Mouse (Mus musculus): Measurements from ENCODE around the gene Capn11.

Gene Capn11

GRCm38 (mm10) chr17:45681588-45681987 lies 22.5 kb upstream of the Capn11 start:
- peak in 1 of 2 experiments; percentile 77 for DNase-seq

DNA sequence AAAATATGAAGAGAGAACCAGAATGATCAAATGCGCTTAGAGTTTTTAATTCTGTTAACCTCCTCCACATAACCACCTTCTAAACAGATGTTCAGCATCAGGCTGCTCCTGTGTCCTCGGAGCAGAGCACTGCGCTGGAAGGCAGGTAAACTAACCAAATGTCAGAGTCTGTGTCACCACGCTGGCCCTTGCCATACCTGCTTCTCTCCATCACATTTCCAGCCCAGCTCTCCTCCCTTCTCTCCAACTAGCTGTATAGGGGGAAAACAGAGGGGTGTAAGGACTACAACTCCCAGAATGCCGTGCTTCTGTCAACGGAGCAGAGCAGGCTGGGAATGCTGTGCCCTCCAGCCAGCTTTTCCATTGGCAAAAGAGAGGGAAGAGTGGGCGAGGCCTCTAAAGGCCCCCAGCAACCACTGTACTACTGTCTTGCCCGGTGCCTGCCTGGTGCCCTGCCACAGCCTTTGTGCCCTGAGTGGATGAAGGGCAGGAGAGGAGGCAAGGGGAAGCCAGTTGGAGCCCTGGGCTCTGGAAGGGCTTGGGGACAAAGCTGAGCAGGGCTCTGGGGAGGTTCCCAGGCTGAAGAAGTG lies 21.4 kb upstream of the Capn11 start:
- peak; percentile 75 for DNase-seq

DNA sequence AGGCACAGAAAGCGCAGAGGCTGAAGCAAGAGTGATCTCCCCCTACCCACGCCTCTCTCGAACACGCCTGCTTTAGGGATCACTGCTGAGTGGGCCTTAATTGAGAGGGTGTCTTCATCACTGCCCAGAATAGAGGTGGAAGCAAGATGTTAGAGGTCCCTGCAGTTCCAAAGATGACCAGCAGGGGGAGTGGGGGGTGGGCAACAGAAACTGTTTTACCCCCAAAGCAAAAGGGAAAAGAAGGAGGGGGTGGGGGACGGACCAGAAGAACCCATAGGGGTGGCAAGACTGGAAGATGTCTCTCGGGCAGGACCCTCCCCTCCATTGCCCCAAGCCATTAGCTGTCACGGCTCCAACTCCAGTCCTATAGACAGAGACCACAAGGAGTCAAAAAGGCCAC lies 19.0 kb upstream of the Capn11 start:
- peak; percentile 81 to 92 for DNase-seq

DNA sequence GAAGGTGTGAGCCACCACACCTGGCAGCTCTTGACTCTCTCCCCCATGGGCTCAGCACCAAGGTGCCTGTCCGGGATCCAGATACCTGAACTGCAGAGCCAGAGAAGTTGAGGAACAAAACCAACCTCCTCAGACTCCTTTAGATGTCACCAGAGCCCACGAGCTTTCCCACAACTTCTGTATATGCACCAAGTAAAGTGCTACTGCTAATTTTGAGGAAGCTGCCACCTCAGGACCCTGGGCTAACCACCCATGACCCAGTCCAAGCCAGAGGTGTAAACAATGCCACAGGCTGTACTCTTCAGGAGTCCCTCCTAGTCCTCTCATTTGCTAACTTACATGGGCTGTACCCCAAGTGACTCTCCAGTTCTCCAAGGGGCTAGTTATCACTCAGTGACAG lies 13.5 kb upstream of the Capn11 start:
- no peak for DNase-seq

DNA sequence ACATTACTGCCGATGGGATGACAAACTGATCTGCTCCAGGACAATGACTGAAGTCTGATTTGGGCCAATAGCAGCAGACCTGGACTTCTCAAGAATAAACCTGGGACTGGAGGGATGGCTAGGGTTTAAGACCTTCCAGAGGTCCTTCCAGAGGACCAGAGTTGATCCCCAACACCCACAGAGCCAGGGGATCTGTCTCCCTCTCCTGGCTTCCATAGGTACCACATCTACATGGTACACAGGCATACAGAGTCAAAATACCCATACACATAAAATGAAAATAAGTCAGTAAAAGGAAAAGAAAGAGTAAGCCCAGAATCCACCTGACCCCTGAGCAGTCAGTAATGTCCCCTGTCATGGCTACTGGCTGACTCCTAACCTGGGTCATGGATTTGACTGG lies 12.7 kb upstream of the Capn11 start:
- DNase-seq = no peak

- DNase-seq = peak; percentile 63 to 73
Observed at GRCm38 (mm10) chr17:45667986-45668385, 8.9 kb upstream of the Capn11 start.

DNA sequence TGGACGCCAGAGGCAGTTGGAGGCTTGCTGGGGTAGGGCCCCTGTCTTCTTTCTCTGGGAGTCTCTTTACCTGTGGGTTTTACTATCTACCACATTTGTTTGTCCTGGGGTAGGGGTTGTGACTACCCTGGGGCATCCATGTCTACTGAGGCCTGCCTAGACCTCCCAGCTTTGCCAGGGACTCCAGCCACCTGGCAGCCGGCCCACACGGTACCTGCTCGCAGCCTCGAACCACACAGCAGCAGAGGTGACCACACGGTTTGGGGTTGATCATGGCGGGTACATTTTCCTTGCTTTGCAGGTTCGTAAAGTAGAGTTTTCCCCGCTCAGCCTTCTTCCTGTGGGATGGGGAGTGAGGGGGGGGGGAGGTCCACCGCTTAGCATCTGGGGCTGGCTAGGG lies 8.4 kb upstream of the Capn11 start:
- DNase-seq = peak; percentile 52 to 58

DNA sequence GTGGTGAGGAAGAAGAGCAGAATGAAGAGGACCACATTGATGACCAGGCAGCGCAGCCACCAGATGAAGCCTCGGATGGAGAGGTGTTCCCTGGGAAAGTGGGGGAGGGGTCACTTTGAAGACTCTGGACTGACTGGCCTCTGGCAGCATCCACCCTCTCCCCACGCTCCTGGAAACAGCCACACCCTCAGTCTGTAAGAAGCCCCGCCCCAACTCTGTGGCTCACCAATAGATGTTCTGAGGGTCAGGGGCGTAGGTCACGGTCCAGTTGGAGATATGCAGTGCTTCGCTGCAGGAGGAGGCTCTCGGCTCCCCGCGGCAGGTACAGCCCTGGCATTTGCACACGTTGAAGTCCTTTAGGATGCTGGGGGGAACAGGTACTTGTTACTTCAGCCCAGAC lies 7.0 kb upstream of the Capn11 start:
- DNase-seq = no peak

DNA sequence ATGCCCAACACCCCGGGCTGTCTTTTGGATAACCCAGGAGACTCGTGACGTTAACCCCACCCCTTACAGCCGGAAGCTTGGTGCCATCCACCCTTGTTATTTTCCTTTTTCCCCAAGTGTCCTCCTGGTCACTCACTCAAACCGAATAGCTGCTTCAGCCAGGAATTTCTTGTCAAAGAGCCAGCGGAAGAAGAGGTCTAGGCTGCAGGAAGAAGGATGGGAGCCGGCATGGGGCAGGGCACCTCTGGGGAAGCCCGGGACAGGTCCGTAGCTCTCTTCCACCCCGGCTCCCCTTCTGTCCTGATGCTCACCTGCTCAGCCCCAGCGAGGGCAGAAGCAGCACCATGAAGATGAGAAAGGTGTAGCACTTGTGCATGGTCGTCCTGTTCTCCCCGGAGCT lies 5.5 kb upstream of the Capn11 start:
- DNase-seq = no peak

GRCm38 (mm10) chr17:45663106-45663919 lies 4.2 kb upstream of the Capn11 start:
- DNase-seq = peak; percentile 91 to 95

DNA sequence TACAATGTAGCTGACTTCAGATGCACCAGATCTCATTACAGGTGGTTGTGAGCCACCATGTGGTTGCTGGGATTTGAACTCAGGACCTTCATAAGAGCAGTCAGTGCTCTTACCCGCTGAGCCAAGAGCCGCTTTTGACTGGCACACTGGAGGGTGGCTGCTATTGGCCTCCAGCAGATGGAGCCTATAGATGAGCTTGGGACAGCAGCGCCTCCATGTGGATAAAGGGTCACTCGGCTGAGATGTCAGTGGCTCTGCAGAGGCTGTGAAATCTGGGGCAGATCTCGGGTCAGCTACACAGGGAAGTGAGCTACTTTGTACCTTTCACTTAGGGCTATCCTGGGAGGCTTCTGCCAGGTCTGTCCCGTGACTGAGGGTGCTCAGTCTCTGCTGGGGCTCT lies 3.3 kb downstream of the Capn11 start:
- DNase-seq = peak; percentile 42 to 78

DNA sequence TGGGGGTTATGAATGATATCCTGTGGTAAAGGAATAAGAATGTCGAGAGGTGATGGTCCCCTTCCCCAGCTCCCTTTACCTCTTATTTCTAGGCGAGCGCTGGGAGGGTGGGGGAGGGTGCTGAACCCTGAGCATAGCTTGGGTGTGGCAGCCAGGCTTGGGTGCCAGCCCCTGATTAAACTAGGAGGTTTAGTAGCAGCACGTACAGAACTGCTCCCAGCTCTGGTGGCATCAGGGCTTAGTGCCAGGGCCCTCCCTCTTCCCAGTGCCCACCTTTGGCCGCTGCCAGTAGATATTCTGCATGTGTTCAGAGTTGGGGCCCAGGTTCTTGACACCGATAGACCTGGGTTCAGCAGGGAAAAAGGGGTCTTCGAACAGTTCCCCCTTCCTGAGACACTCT lies 5.9 kb downstream of the Capn11 start:
- no peak for DNase-seq

DNA sequence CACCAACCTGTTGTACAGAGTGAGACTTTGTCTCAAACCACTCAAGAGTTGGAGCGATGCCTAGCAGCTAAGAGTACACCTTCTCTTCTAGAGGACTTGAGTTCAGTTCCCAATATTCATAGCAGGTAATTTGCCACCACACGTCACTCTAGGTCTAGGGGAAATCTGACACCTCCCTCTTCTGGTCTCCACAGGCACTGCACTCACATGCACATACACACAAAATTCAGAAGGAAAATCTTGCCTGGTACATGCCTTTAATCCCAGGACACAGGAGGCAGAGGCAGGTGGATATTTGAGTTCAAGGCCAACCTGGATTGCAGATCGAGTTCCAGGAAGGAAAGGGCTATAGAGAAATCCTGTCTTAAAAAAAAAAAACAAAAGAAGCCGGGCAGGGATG lies 14.9 kb downstream of the Capn11 start:
- DNase-seq = peak in 1 of 2 experiments; percentile 28

GRCm38 (mm10) chr17:45642701-45643100 lies 16.4 kb downstream of the Capn11 start:
- DNase-seq = peak; percentile 94 to 96

DNA sequence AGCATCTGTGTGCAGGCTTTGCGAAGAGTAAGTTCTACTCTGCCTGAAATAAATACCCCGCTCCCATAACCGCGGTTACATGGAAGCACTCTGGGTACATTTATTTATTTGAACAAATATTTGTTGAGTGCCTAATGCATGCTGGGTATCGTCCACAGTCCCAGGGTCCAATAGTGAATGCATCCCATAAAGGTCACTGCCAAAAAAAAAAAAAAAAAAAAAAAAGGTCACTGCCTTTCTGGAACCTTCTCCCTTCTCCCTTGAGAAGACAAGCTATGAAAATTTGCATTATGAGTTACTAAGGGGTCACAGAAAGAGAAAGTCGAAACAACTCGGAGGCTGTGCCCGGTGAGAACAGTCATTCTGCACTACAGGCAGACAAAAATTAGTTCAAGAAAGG lies 17.1 kb downstream of the Capn11 start:
- no peak for DNase-seq

- no peak for DNase-seq
Observed at GRCm38 (mm10) chr17:45638596-45639295, 20.4 kb downstream of the Capn11 start.

DNA sequence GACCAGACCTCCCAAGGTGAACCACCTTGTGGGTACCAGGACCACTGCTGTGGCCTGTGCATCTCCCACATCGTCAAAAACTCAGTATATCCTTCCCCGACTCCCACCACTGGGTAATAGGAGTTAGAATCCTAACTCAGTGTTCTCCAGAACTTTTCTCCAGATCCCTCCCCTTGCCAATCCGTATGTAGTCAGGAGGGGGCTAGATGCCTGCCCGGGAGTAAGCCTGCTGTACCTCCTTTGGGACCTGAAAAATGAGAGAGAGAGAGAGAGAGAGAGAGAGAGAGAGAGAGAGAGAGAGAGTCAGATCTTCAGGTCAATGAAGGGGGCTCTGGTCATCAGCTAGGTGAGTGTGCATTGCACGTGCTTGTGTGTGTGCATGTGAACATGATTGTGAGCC lies 25.1 kb downstream of the Capn11 start:
- no peak for DNase-seq

DNA sequence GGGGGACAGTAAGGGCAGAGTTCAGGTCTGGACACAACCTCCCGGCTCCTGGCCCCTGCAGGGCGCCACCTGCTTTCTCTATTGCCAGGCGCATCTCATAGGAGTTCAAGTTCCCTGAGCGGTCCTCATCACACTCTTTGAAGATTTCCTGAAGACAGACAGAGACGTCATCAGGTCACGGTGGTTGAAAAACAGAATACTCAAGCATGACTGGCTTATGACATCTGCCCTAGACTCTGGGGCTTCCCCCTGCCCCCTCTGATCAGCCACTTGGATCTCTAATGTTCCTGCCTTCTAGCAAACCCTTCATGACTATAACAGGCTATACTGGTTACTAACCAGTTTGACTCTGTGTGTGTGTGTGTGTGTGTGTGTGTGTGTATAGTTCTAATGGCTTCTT lies 27.2 kb downstream of the Capn11 start:
- no peak for DNase-seq

- DNase-seq = no peak
Observed at GRCm38 (mm10) chr17:45630992-45631391, 28.1 kb downstream of the Capn11 start.

GRCm38 (mm10) chr17:45629861-45630694 lies 29.0 kb downstream of the Capn11 start:
- DNase-seq = peak; percentile 86 to 89

DNA sequence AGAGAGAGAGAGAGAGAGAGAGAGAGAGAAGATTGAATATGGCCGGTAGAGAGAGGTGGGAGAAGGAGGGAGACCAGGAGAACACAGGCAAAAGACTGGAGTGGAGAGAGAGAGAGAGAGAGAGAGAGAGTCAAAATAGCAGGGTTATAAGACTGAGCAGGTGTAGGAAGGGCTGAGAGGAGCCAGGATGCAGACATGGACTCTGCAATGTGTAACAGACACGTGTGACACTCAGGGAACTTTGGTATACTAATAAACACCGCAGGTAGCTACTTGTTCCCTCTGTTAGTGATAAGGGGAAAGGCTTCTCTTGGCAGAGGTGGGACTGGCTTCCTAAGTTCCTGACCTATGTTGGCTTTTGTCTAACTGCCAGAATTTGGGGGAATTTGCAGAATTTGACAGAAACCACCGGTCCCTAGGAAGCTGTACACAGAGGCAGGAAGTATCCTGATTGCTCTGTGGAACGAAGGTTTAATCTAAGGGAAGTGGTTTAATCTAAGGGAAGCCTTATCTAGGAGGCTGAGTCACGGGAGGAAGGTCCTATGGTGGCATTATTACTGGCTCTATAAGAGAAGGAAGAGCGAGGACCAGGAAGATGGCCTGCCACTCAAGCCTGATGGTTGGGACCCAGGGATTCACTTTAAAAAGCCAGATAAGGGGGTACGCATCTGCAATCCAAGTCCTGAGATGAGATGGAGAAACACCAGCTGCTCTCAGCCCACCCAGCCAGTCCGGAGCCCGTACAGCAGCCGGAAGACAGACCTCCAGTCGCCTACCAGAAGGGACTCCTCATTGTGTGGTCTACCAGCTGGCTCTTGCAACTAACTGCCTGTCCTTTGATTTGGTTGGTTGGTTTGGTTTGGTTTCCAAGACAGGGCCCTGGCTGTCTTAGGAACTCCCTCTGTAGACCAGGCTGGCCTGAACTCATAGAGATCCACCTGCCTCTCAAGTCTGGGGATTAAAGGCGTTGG lies 30.0 kb downstream of the Capn11 start:
- no peak for DNase-seq

DNA sequence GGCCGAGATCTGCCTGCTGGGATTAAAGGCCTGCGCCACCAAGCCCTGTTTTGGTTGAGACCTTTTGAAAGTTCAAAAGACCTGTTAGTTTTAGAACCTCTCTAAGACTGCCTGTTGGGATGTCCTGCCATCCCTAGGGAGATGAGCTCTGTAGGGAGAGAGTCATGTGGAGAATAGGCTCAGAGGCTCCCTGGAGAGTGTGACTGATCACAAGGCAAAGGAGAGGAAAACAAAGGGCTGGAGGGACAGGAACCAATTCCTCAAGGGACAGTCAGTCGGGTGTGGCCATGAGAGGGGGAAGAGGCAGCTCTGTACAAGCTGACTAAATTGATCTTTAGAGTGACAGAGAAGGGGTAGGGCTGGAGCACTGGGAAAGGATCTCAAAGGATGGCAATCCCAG lies 31.0 kb downstream of the Capn11 start:
- DNase-seq = no peak
